Mouse (Mus musculus) myocyte (in vitro differentiated cells): ENCODE measurements around the gene Gm20388. TPM values are rescaled to one million over a fixed set of nuclear protein-coding genes. Genes with fewer than 3 reads are reported as not detected.

ENCODE experiments used
- H3K27me3 ChIP-seq: one replicate; pipeline ENCODE4 v1.6.1; 2011; ENCODE audit not compliant: control insufficient read depth, insufficient read depth, insufficient read length
- H3K36me3 ChIP-seq: one replicate; pipeline ENCODE4 v1.6.1; 2011; ENCODE audit not compliant: control insufficient read depth, insufficient read depth
- H3K4me2 ChIP-seq: one replicate; pipeline ENCODE4 v1.6.1; 2011; ENCODE audit warnings: low read depth, control low read depth
- H3K4me3 ChIP-seq: one replicate; pipeline ENCODE4 v1.5.1; 2011; ENCODE audit warnings: mild to moderate bottlenecking, control low read depth, moderate library complexity
- H3K79me2 ChIP-seq: one replicate; pipeline ENCODE4 v1.6.1; 2011; ENCODE audit not compliant: control insufficient read depth, insufficient read depth
- H3ac ChIP-seq: one replicate; pipeline ENCODE4 v1.6.1; 2011; ENCODE audit not compliant: control insufficient read depth, insufficient read length
- CEBPB ChIP-seq: IDR thresholded peaks from 2 replicates; pipeline ENCODE4 v1.6.1; 2011; ENCODE audit warnings: mild to moderate bottlenecking, moderate library complexity; ENCODE audit not compliant: poor library complexity, insufficient read depth, severe bottlenecking
- E2F4 ChIP-seq: IDR thresholded peaks from one replicate; pipeline ENCODE4 v1.6.1; 2011; ENCODE audit warnings: mild to moderate bottlenecking, control low read depth, moderate library complexity; ENCODE audit not compliant: insufficient read depth
- MAX ChIP-seq: IDR thresholded peaks from one replicate; pipeline ENCODE4 v1.6.1; 2011; ENCODE audit warnings: low read depth, mild to moderate bottlenecking, control low read depth
- MYOD1 ChIP-seq, 3 experiments: IDR thresholded peaks; one replicate each; pipeline ENCODE4 v1.6.1; 2011; ENCODE audit warnings: control low read depth in 2 of 3, low read depth in 2 of 3, mild to moderate bottlenecking in 2 of 3, moderate library complexity in 1 of 3; ENCODE audit not compliant: insufficient read length in 2 of 3, control insufficient read depth in 1 of 3
- MYOG ChIP-seq, 3 experiments: IDR thresholded peaks; one replicate each; pipeline ENCODE4 v1.6.1; 2011; ENCODE audit warnings: control low read depth in 2 of 3, low read depth in 2 of 3, mild to moderate bottlenecking in 2 of 3; ENCODE audit not compliant: insufficient read length in 2 of 3, control insufficient read depth in 1 of 3, insufficient read depth in 1 of 3
- POLR2A ChIP-seq: IDR thresholded peaks from one replicate; pipeline ENCODE4 v1.6.1; 2011; ENCODE audit warnings: low read depth, mild to moderate bottlenecking, control low read depth, moderate library complexity; ENCODE audit not compliant: insufficient read length
- POLR2AphosphoS2 ChIP-seq: IDR thresholded peaks from one replicate; pipeline ENCODE4 v1.6.1; 2011; ENCODE audit warnings: low read depth, control low read depth; ENCODE audit not compliant: insufficient read length
- REST ChIP-seq: IDR thresholded peaks from one replicate; pipeline ENCODE4 v1.6.1; 2011; ENCODE audit warnings: mild to moderate bottlenecking, control low read depth, moderate library complexity; ENCODE audit not compliant: insufficient read depth, insufficient read length
- SRF ChIP-seq: IDR thresholded peaks from one replicate; pipeline ENCODE4 v1.6.1; 2011; ENCODE audit warnings: low read depth; ENCODE audit not compliant: control insufficient read depth, insufficient read length
- TCF12 ChIP-seq: IDR thresholded peaks from one replicate; pipeline ENCODE4 v1.6.1; 2011; ENCODE audit warnings: mild to moderate bottlenecking, control low read depth; ENCODE audit not compliant: poor library complexity, insufficient read depth, severe bottlenecking
- TCF3 ChIP-seq: IDR thresholded peaks from one replicate; pipeline ENCODE4 v1.6.1; 2011; ENCODE audit warnings: low read depth, control low read depth; ENCODE audit not compliant: insufficient read length
- USF1 ChIP-seq: IDR thresholded peaks from one replicate; pipeline ENCODE4 v1.6.1; 2011; ENCODE audit warnings: low read depth, mild to moderate bottlenecking, control low read depth, moderate library complexity
- polyA plus RNA-seq: library from polyadenylated mRNA; unstranded; fragments of >200 nt; fragmentation: generic; extraction: Trizol; gene quantifications from one replicate; pipeline ENCODE4 v1.2.1, GENCODE M21; 2012; ENCODE audit warnings: missing spikeins

Gene Gm20388
- polyA plus RNA-seq, 1 experiment, result 15.3 TPM

- Histone ChIP-seq H3ac (no peak overlapping the region), H3K4me3 (no peak overlapping the region), H3K4me2 (no peak overlapping the region), H3K79me2 (no peaks in the 10 kb centered on the region), H3K27me3 (peaks cover 10% of the 10 kb centered on the region), H3K36me3 (no peaks in the 10 kb centered on the region)
- TF ChIP-seq CEBPB, result no peak
- no peak for TF ChIP-seq MAX
- no peak for TF ChIP-seq POLR2AphosphoS2
- TF ChIP-seq E2F4, result no peak
- no peak for TF ChIP-seq MYOD1 (IDR thresholded peaks at IDR 0.05; ENCODE audit: control insufficient read depth in 1 of 3, insufficient read length in 2 of 3, low read depth in 2 of 3)
- no peak for TF ChIP-seq TCF3
- no peak for TF ChIP-seq MYOG (IDR thresholded peaks at IDR 0.05; ENCODE audit: control insufficient read depth in 1 of 3, insufficient read depth in 1 of 3, insufficient read length in 2 of 3, low read depth in 2 of 3)
- no peak for TF ChIP-seq REST
- TF ChIP-seq USF1, result no peak
- no peak for TF ChIP-seq TCF12
- no peak for TF ChIP-seq SRF
- TF ChIP-seq POLR2A, result no peak
These were observed 1463.6 kb downstream of the Gm20388 start for GRCm38 (mm10) chr8:121374284-121374683.

DNA sequence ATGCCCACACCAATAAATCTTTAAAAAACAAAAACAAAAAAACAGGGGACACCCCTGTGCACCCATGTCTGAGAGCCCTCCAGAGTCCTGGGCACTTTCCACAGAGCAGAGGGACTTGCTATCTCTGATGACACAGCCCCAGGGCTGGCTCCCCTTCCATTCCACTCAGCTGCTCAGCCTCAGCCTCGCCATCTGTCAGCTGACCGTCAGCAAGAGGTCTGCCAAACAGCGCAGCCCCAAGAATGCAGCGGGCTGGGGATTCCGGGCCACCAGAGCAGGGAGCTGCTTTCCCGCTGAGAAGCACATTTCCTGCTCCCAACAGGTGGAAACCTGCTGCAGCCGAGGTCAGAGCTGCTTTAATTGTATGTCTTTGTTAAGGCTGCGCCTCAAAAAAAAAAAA, 1464.1 kb downstream of the Gm20388 start:
- Histone ChIP-seq H3ac (no peak overlapping the region), H3K4me3 (no peak overlapping the region), H3K27me3 (peaks cover 7% of the 10 kb centered on the region), H3K36me3 (no peaks in the 10 kb centered on the region), H3K4me2 (no peak overlapping the region), H3K79me2 (no peaks in the 10 kb centered on the region)
- TF ChIP-seq CEBPB, result no peak
- TF ChIP-seq MYOG (IDR thresholded peaks at IDR 0.05; ENCODE audit: control insufficient read depth in 1 of 3, insufficient read depth in 1 of 3, insufficient read length in 2 of 3, low read depth in 2 of 3), result peak in 2 of 3 experiments; percentile 10 to 43
- no peak for TF ChIP-seq POLR2A
- peak in 1 of 3 experiments; percentile 50 for TF ChIP-seq MYOD1 (IDR thresholded peaks at IDR 0.05; ENCODE audit: control insufficient read depth in 1 of 3, insufficient read length in 2 of 3, low read depth in 2 of 3)

- H3ac ChIP-seq, result no peak overlapping the region
- H3K36me3 ChIP-seq, result no peaks in the 10 kb centered on the region
- no peak overlapping the region for H3K4me3 ChIP-seq
- H3K79me2 ChIP-seq, result no peaks in the 10 kb centered on the region
- no peak overlapping the region for H3K4me2 ChIP-seq
- H3K27me3 ChIP-seq, result no peaks in the 10 kb centered on the region
- TF ChIP-seq SRF (no peak), POLR2AphosphoS2 (no peak), MYOG (IDR thresholded peaks at IDR 0.05; ENCODE audit: control insufficient read depth in 1 of 3, insufficient read depth in 1 of 3, insufficient read length in 2 of 3, low read depth in 2 of 3) (no peak), REST (no peak), E2F4 (no peak), TCF3 (no peak), USF1 (no peak), TCF12 (no peak), MYOD1 (IDR thresholded peaks at IDR 0.05; ENCODE audit: control insufficient read depth in 1 of 3, insufficient read length in 2 of 3, low read depth in 2 of 3) (no peak), MAX (no peak), POLR2A (no peak), CEBPB (no peak)
These were observed 1465.7 kb downstream of the Gm20388 start for GRCm38 (mm10) chr8:121376116-121376950.

DNA sequence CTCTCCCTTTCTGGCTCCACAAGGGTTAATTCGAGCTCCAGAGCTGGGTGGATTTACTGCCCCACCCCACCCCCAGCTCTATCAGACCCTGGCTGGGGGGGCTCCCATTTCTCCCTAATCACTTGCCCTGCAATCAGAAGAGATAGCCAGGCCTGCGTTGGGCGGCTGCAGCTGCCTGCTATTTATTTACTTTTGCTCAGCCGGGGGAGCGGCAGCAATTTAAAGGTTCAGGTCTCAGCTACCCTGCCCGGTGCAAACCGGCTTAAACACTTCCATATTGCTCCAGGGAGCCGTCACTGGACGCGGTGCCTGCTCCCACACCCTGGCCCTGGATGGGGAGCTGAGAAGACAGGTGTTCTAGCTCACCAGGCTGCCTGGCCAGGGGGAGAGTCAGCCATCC, 1467.0 kb downstream of the Gm20388 start:
- Histone ChIP-seq H3K79me2 (no peaks in the 10 kb centered on the region), H3K4me3 (no peak overlapping the region), H3K27me3 (no peaks in the 10 kb centered on the region), H3K36me3 (no peaks in the 10 kb centered on the region), H3ac (no peak overlapping the region), H3K4me2 (no peak overlapping the region)
- TF ChIP-seq TCF12 (no peak), MYOG (IDR thresholded peaks at IDR 0.05; ENCODE audit: control insufficient read depth in 1 of 3, insufficient read depth in 1 of 3, insufficient read length in 2 of 3, low read depth in 2 of 3) (no peak), MYOD1 (IDR thresholded peaks at IDR 0.05; ENCODE audit: control insufficient read depth in 1 of 3, insufficient read length in 2 of 3, low read depth in 2 of 3) (no peak), CEBPB (no peak), TCF3 (no peak), E2F4 (no peak), POLR2A (no peak), REST (no peak), POLR2AphosphoS2 (no peak), MAX (no peak), SRF (no peak), USF1 (no peak)
